Mouse (Mus musculus) lung, postnatal 0 days (tissue): ENCODE data around the gene Ppp1r13l.

Experiments used
- CTCF ChIP-seq: IDR thresholded peaks from 2 replicates; pipeline ENCODE4 v1.5.1; 2016; ENCODE audit warnings: antibody characterized with exemption, mild to moderate bottlenecking
- EP300 ChIP-seq: IDR thresholded peaks from 2 replicates; pipeline ENCODE4 v1.6.1; 2016; ENCODE audit warnings: antibody characterized with exemption, mild to moderate bottlenecking, control low read depth

GRCm38 (mm10) chr7:19344938-19345471, 14.5 kb upstream of the Ppp1r13l start:
- no peak for TF ChIP-seq CTCF
- no peak for TF ChIP-seq EP300
